Mouse (Mus musculus) brain, embryonic 18.5 days (tissue): ENCODE data around the gene Stk36.

Experiments used
- DNase-seq: peaks from one replicate; pipeline ENCODE4 v3.0.0-alpha.2; 2012; ENCODE audit warnings: low read depth, low spot score

Gene Stk36

GRCm38 (mm10) chr1:74668371-74668770 is 67.1 kb downstream of the Stk36 start:
- no peak for DNase-seq

DNA sequence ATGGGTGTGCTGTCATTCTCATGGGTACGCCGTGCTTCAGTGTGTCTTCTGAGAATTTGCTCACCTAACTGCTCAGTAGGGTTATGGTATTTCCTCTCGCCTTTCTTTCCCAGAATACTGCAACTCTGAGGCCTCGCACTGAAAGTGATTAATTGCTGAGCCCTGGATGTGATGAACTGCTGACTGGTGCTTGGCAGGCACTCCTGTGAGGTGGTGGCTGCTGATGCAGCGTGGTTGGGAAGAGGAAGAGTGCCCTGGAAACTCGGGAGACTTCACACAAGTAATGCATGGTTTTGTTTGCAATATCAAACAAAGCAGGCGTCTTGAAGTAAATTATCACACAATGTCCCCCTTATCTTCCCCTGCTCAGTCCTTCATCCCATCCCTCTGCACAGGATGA is 71.5 kb downstream of the Stk36 start:
- no peak for DNase-seq

- DNase-seq: no peak
These were observed 75.6 kb downstream of the Stk36 start for GRCm38 (mm10) chr1:74676863-74677262.

DNA sequence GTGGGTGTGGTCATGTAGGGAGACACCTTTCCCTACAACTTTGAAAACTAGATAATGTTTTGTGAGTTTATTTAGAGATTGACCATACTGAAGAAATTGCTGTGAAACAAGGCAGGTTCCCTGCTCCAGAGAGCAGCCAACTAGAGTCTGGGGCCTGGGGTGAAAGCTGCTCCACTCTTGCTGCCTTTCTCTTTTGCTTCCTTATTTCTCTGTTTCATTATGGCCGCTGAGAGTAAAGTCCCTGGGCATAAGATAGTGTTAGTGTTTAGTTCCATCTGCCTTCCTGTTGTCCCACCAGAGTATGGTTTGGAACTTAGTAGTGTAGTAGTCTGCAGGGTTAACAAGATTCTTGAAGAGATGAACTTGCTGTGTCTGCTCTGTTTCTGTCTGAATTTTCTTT is 76.6 kb downstream of the Stk36 start:
- DNase-seq: no peak
